Mouse (Mus musculus) layer of hippocampus, adult 18-20 months (tissue): ENCODE measurements around the gene Snx32. TPM values are rescaled to one million over a fixed set of nuclear protein-coding genes. Genes with fewer than 3 reads are reported as not detected.

Experiments used
- DNase-seq, 2 experiments: peaks; one replicate each; pipeline ENCODE4 v3.0.0; 2022; ENCODE audit warnings: low spot score in 2 of 2
- total RNA-seq, 2 experiments: library from RNA; stranded (reverse); gene quantifications; 2 replicates each; pipeline ENCODE4 v1.2.3; 2021

The Snx32 gene
- total RNA-seq, 2 experiments from 2014 or later, result 79.9 to 85.2 TPM

DNA sequence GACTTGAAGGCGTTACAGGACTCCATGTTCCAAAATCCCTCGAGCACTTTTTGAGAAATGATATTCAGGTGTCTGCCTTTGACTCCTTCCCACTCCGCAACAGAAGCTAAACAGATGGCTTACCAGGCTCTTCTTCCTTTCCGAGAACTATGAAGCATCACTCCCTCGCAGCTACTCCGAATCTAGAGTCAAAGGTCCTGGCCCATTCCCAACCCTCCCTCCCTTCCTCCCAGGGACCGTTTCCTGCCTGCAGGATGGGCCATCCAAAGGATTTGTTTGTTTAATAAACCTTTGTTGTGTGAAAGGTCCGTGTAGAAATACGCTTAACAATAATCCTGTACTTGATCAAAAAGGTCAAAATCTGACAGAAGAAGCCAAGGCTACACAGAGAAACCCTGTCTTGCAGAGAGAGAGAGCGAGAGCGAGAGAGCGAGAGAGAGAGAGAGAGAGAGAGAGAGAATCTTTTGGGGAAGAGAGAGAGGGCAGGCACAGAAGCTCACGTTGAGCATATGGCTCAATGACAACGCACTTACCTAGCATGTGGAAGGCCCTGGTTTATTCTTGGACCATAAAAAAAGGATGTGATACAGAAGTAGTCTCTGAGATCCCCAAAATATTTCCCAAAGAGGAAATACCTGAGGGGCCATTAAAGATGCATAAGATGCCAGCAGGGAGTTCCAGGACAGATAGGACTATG lies 52.4 kb downstream of the Snx32 start, which contains the start of gene Ccdc85b:
Gene Ccdc85b, minus strand, starts transcription at position 149 of the 697 bp plus-strand sequence.
- no peak for DNase-seq

GRCm38 (mm10) chr19:5456922-5457745 lies 53.2 kb downstream of the Snx32 start:
- DNase-seq, result peak; percentile 96 to 98

DNA sequence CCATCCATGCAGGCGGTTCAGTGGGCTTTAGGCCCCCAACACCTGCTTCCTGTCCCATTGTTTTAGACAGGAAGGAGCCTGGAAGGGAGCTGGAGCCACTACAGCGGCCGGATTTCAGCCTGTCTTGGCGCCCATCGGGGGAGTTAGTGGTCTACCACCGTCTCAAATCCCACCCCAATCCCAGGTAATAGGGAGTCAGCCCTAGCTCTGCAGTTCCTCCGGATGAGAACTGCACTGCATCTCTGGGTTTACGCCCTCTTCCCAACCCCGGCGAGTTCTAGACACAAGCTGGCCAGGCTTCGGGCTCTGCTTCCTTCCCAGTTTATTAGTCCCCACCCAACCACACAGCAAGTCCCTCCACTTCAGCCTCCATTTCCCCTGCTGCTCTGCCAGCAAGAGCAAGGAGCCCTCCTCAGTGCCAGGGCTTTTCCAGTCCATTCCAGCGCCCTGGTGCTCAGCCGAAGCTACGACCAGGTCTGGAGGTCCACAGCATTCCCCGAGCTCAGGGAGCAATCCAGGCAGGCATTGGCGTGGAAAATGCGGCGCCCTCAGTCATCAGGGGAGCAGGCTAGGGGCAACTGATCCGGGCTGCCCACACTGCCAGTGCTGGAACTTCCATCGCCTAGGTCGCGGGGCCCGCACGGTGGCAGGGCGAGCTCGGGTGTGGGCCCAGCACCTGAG lies 54.0 kb downstream of the Snx32 start:
- no peak for DNase-seq

DNA sequence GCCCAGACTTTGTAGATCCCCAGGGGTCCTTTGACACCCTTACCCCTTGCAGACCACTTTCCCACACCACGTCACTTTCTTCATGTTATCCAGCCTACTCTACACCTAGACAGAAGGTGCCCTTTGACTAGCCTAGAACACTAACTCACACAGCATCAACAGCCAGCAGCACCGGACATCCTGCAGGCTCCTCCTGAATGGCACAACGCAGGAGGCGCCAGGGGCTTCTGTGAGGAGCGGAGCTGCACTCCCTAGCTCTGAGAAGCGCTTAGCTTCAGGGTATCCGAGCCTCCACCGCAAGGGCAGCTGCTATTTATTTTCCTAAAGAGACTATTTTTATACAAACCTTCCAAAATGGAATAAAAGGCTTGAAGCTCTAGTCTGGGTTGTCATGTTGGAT lies 54.8 kb downstream of the Snx32 start:
- DNase-seq, result no peak

GRCm38 (mm10) chr19:5455037-5455436 lies 55.3 kb downstream of the Snx32 start:
- DNase-seq, result no peak

- DNase-seq, result no peak
Observed at GRCm38 (mm10) chr19:5451766-5452165, 58.6 kb downstream of the Snx32 start.

- no peak for DNase-seq
Observed at GRCm38 (mm10) chr19:5449673-5450072, 60.7 kb downstream of the Snx32 start.

GRCm38 (mm10) chr19:5448354-5449150 lies 61.8 kb downstream of the Snx32 start:
- DNase-seq, result no peak

GRCm38 (mm10) chr19:5447515-5448353 lies 62.6 kb downstream of the Snx32 start, which contains the start of gene Fosl1:
TSS of gene Fosl1 (plus strand) at chr19:5447547.
- peak in 1 of 2 experiments; percentile 67 for DNase-seq

DNA sequence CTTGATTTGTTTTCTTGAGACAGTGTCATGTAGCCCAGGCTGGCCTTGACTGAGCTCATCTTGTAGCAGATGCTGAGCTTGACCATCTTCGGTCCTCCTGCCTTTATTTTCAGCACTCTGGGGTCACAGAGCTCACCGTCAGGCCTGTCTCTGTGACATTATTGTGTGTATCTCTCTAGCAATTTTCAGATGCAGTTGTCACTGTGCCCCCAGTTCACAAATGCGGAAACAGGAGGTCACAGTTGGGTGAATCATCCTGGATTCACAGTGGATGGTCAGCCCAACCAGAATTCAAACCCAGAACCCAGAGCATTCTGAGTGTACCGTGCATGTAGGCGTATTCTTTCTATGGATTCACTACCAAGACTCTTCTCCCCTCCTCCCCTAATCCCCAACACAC lies 64.6 kb downstream of the Snx32 start:
- no peak for DNase-seq

- no peak for DNase-seq
Observed at GRCm38 (mm10) chr19:5444954-5445353, 65.4 kb downstream of the Snx32 start.

GRCm38 (mm10) chr19:5444371-5444908 lies 65.9 kb downstream of the Snx32 start:
- DNase-seq, result no peak

Other genes with a start within 250 kb of the Snx32 start
- 10 to 100 TPM; 52.1 to 52.5 TPM for gene Pacs1, start 237.4 kb downstream of the Snx32 start, total RNA-seq
- gene Sf3b2, start 215.1 kb downstream of the Snx32 start, total RNA-seq, result 100 to 1,000 TPM; 215 to 219 TPM
- gene Gal3st3, start 212.2 kb downstream of the Snx32 start, total RNA-seq, result 100 to 1,000 TPM; 102 to 107 TPM
- not detected for gene Catsper1, start 174.8 kb downstream of the Snx32 start, total RNA-seq
- 10 to 100 TPM in 1 of 2 experiments, 1 to 10 TPM in 1; 8.6 to 10.4 TPM for gene Cst6, start 161.0 kb downstream of the Snx32 start, total RNA-seq
- gene Eif1ad, start 143.8 kb downstream of the Snx32 start, total RNA-seq, result 10 to 100 TPM; 20.2 to 22.0 TPM
- gene Banf1, start 143.4 kb downstream of the Snx32 start, total RNA-seq, result 10 to 100 TPM; 80.7 to 87.6 TPM
- 100 to 1,000 TPM in 1 of 2 experiments, 10 to 100 TPM in 1; 96.9 to 117 TPM for gene Sart1, start 121.8 kb downstream of the Snx32 start, total RNA-seq
- under 1 TPM; 0.30 TPM for gene Tsga10ip, start 108.0 kb downstream of the Snx32 start, total RNA-seq
- gene Drap1, start 85.6 kb downstream of the Snx32 start, total RNA-seq, result 100 to 1,000 TPM; 347 to 383 TPM
- 10 to 100 TPM; 74.7 to 75.3 TPM for gene AI837181, start 85.4 kb downstream of the Snx32 start, total RNA-seq
- not detected for gene Fosl1, start 63.0 kb downstream of the Snx32 start, total RNA-seq
- 10 to 100 TPM; 36.5 to 37.0 TPM for gene Ccdc85b, start 52.6 kb downstream of the Snx32 start, total RNA-seq
- 10 to 100 TPM; 95.7 to 97.4 TPM for gene Fibp, start 49.9 kb downstream of the Snx32 start, total RNA-seq
- gene Ctsw, start 42.0 kb downstream of the Snx32 start, total RNA-seq, result not detected
- gene Efemp2, start 36.6 kb downstream of the Snx32 start, total RNA-seq, result 10 to 100 TPM; 11.6 to 13.1 TPM
- gene Mus81, start 22.1 kb downstream of the Snx32 start, total RNA-seq, result 10 to 100 TPM; 28.3 to 28.4 TPM
- gene Cfl1, start 20.1 kb downstream of the Snx32 start, total RNA-seq, result 1,000 to 10,000 TPM; 1,259 to 1,272 TPM
- 1 to 10 TPM; 4.3 to 6.4 TPM for gene 1700020D05Rik, start 6.8 kb downstream of the Snx32 start, total RNA-seq
- not detected for gene Ovol1, start 50.1 kb upstream of the Snx32 start, total RNA-seq
- gene Ap5b1, start 57.5 kb upstream of the Snx32 start, total RNA-seq, result 1 to 10 TPM; 6.4 to 6.5 TPM
- 10 to 100 TPM; 72.0 to 79.8 TPM for gene Rnaseh2c, start 91.3 kb upstream of the Snx32 start, total RNA-seq
- gene Kat5, start 99.7 kb upstream of the Snx32 start, total RNA-seq, result 10 to 100 TPM; 78.7 to 86.3 TPM
- gene Rela, start 126.9 kb upstream of the Snx32 start, total RNA-seq, result 10 to 100 TPM; 16.2 to 21.1 TPM
- gene Sipa1, start 153.2 kb upstream of the Snx32 start, total RNA-seq, result 10 to 100 TPM; 16.5 to 17.3 TPM
- gene Map3k11, start 178.2 kb upstream of the Snx32 start, total RNA-seq, result 10 to 100 TPM; 17.6 to 18.1 TPM
- 10 to 100 TPM; 58.3 to 68.6 TPM for gene Pcnx3, start 178.4 kb upstream of the Snx32 start, total RNA-seq
- not detected for gene Kcnk7, start 193.8 kb upstream of the Snx32 start, total RNA-seq
- gene Ehbp1l1, start 215.8 kb upstream of the Snx32 start, total RNA-seq, result 10 to 100 TPM; 13.9 to 17.2 TPM
- gene Fam89b, start 219.1 kb upstream of the Snx32 start, total RNA-seq, result 10 to 100 TPM; 28.5 to 28.6 TPM
- 10 to 100 TPM; 24.3 to 27.3 TPM for gene Ltbp3, start 230.4 kb upstream of the Snx32 start, total RNA-seq